Mouse (Mus musculus): Measurements from ENCODE around the gene Tmem121b.

Tmem121b gene

GRCm38 (mm10) chr6:120463884-120464283 lies 29.7 kb downstream of the Tmem121b start:
- DNase-seq, result peak; percentile 95

GRCm38 (mm10) chr6:120463086-120463871 lies 30.3 kb downstream of the Tmem121b start, which contains the start of gene Il17ra:
Il17ra (plus strand) TSS chr6:120463247.
- peak; percentile 98 for DNase-seq

- no peak for DNase-seq
Measured at GRCm38 (mm10) chr6:120462251-120462650, 31.4 kb downstream of the Tmem121b start.

- DNase-seq, result peak; percentile 88
Measured at GRCm38 (mm10) chr6:120461217-120461616, 32.4 kb downstream of the Tmem121b start.

GRCm38 (mm10) chr6:120457751-120458150 lies 35.9 kb downstream of the Tmem121b start:
- peak; percentile 55 for DNase-seq

- DNase-seq, result peak; percentile 43
Measured at GRCm38 (mm10) chr6:120457074-120457473, 36.5 kb downstream of the Tmem121b start.

- DNase-seq, result peak; percentile 94
Measured at GRCm38 (mm10) chr6:120454627-120455077, 39.0 kb downstream of the Tmem121b start.

GRCm38 (mm10) chr6:120453556-120453955 lies 40.1 kb downstream of the Tmem121b start:
- peak; percentile 40 for DNase-seq

GRCm38 (mm10) chr6:120453103-120453445 lies 40.5 kb downstream of the Tmem121b start:
- DNase-seq, result peak; percentile 67

GRCm38 (mm10) chr6:120452384-120453102 lies 41.1 kb downstream of the Tmem121b start:
- DNase-seq, result peak; percentile 90

- DNase-seq, result peak; percentile 7
Measured at GRCm38 (mm10) chr6:120450208-120450607, 43.4 kb downstream of the Tmem121b start.

- peak; percentile 58 for DNase-seq
Measured at GRCm38 (mm10) chr6:120443363-120444355, 49.9 kb downstream of the Tmem121b start.

- DNase-seq, result peak; percentile 66
Measured at GRCm38 (mm10) chr6:120442171-120442749, 51.3 kb downstream of the Tmem121b start.

All from heart, adult 11 months (tissue).